Mouse (Mus musculus) testis, adult 2 months (tissue): ENCODE results near the gene Cdon.

Experiments
- CTCF ChIP-seq: fragments of 200-500 bp; IDR thresholded peaks from 2 replicates; pipeline ENCODE4 v1.5.1; 2012; ENCODE audit warnings: low read depth, mild to moderate bottlenecking, inconsistent platforms, low read length, moderate library complexity; ENCODE audit not compliant: control insufficient read depth, insufficient read depth, insufficient replicate concordance
- POLR2A ChIP-seq: fragments of 200-500 bp; IDR thresholded peaks from 2 replicates; pipeline ENCODE4 v1.6.1; 2012; ENCODE audit warnings: low read depth, mild to moderate bottlenecking, inconsistent platforms, low read length, moderate library complexity; ENCODE audit not compliant: control insufficient read depth

DNA sequence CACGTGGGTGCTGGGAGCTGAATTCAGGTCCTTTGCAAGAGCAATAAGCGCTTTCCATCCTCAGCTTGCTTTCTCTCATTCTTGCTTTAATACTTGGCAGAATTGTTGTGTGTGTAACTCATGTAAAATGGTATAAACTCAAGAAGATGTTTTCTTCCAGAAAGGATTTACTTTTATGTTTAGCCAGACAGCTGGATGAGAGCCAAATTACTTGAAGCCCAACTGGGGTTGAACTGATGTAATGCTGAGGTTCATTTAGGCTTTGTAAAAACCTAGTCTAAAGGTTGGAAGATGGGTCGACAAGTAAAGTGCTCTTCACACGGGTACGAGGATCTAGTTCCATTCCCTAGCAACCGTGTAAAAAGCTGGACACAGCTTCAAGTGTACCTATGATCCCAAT, 79.0 kb downstream of the Cdon start:
- no peak for TF ChIP-seq CTCF
- TF ChIP-seq POLR2A = no peak
